Mouse (Mus musculus) kidney, postnatal 25 days (tissue): Measurements from ENCODE around the gene Ttc28.

Source experiments
- DNase-seq, 2 experiments: peaks; one replicate each; pipeline ENCODE4 v3.0.0; 2021; ENCODE audit warnings: mixed read lengths in 2 of 2

Gene Ttc28

DNA sequence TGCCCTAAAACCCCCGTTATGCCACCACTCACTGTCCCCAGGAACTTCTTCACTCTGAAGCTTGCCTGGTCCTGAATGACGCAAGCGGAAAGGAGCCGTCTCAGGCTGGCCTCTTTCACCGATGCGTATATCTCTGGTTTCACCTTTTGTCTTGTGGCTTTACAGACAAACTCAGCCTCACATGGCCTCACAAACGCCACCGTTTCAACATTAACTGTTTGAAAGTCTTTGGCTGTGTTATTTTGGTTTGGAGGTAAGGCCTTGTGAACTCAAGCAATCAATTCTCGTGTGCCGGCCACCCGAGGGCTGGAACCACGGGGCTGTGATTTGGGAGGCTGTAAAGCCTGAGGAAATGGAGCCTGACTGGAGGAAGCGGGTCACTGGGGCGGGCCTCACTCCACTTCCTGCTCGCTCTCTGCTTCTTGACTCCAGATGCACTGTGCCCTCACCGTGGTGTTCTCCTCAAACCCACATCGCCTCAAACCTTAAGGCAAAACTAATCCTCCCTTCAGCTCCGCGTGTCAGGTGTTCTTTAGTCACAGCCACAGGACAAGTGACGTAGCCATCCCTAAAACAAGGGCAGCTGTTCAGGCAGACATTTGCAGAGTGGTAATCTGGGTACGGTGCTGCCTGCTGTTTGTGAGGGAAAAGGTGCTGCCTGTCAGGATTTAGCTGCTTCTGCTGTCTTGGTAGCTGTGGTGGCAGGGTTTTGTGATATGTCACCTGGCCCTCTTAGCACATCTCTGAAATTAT lies 298.9 kb downstream of the Ttc28 start:
- peak; percentile 72 to 79 for DNase-seq

GRCm38 (mm10) chr5:111179651-111180050 lies 300.0 kb downstream of the Ttc28 start:
- DNase-seq: no peak

DNA sequence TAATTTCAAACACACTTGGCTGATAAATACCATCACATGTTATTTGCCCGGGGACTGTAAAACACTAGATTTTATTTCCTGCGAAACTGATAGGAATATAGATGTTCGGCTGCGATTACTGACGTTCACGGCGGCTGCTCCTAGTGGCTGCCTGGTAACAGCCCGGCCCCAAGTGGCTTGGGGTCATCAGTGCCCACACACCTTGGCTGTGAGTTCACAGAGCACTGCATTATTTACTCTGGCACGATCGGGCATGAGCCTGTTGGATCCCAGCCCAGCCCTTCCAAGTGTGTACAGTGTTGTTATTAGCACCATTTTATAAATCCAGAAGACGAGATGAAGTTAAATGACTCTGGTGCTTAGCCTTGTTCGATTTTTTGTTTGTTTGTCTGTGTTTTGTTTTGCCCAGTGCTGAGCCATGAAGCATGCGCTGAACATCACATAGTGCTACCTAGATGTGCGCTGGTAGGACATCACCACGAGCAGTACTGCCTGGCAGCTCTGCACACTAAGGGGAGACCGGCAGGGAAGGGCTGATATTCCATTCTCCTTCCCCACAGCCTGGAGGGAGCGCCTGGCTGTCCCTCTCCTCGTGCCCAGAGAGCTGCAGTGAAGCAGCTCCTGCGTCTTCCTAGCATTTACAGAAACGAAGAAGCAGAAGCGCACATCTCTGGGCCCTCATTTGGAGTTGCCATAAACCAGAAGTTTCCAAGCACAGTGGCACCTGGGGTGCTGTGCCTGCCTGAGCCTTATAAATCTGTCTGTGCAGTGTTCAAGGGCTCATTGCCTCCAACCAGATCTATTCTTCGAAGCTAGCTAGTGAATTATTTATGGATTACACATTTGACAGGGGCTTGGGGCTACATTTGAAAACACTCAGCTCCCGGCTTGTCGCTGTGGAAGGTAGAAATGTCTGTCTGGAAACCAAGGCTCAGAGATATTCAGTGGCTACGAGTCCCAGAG lies 300.8 kb downstream of the Ttc28 start:
- peak in 1 of 2 experiments; percentile 40 for DNase-seq

GRCm38 (mm10) chr5:111181204-111181912 lies 301.8 kb downstream of the Ttc28 start:
- no peak for DNase-seq

- DNase-seq: peak; percentile 37 to 60
Observed at GRCm38 (mm10) chr5:111186600-111186999, 307.0 kb downstream of the Ttc28 start.

- DNase-seq: no peak
Observed at GRCm38 (mm10) chr5:111191972-111192371, 312.4 kb downstream of the Ttc28 start.

DNA sequence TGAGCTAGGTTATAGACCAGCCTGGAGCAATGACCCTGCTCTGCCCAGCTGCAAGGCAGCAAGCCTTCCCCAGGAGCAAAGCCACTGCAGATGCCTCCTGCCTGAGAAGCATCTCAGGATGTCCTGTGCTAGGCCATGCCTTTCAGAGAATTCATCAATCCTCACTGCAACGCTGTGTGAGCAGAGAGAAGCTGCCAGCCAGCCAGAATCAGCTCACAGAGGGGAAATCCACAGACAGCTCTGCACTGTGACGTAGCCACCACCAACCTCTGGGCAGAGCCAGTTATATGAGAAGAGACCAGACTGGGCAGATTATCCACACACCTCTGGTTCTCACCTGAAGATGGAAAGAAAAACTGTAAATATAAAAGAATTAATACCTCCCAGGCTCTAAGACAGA lies 315.2 kb downstream of the Ttc28 start:
- no peak for DNase-seq

- DNase-seq: no peak
Observed at GRCm38 (mm10) chr5:111195488-111196485, 316.2 kb downstream of the Ttc28 start.

DNA sequence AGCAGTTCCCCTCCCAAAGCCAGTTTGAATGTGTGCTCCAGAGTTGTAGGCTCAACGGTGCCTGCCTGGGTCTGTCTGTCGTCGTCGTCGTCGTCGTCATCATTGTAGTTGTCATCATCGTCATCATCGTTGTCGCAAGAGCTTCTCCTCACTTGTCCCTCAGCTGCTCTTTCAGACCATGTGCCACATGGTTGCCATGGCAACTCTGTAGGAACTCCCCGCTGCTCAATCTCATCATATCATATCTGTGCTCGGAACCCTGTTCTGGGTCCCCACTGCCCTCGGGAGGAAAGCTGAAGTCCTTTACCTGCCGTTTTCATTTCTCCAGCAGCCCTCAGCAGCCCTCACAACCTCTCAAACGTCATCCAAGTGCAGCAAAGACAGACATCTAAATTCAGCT lies 318.1 kb downstream of the Ttc28 start:
- DNase-seq: no peak

GRCm38 (mm10) chr5:111200167-111200840 lies 320.7 kb downstream of the Ttc28 start:
- no peak for DNase-seq

GRCm38 (mm10) chr5:111200915-111201610 lies 321.5 kb downstream of the Ttc28 start:
- DNase-seq: peak; percentile 79 to 82

GRCm38 (mm10) chr5:111204221-111204620 lies 324.6 kb downstream of the Ttc28 start:
- DNase-seq: no peak

GRCm38 (mm10) chr5:111204976-111205586 lies 325.5 kb downstream of the Ttc28 start:
- no peak for DNase-seq

DNA sequence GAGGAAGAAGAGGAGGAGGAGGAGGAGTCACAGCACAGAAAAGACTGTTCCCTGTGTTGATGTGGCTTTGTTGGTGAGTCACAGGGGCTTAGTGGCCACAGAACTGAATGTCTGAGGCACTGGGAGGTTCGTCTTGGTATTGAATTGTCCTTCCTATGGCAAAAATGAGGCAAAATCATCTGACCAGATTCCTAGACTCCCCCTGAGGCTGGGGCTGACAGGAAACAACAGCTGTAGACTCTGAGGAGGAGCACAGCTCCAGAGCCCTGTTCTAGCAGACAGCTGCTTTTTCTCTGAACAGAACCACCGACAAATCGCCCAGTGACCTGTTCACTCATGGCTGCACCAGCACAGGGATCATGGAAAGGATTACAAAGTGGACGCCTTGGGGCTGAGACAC lies 326.2 kb downstream of the Ttc28 start:
- DNase-seq: no peak

GRCm38 (mm10) chr5:111207924-111208659 lies 328.5 kb downstream of the Ttc28 start:
- DNase-seq: peak; percentile 63 to 73

DNA sequence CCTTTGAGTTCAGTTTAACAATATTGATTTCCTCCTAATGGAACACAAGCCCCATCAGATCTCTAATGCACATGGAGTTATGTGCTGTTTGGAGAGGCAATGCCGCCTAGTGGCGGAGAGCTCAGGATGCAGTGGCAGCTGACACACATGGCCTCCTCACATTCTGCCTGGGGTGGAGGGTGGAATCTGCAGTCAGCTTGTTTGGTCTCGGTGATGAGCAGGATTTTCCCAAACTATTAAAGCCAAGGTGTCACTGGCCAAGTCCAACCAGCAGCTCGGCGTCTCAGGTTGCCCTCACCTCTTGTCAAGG lies 329.0 kb downstream of the Ttc28 start:
- peak; percentile 73 to 77 for DNase-seq

DNA sequence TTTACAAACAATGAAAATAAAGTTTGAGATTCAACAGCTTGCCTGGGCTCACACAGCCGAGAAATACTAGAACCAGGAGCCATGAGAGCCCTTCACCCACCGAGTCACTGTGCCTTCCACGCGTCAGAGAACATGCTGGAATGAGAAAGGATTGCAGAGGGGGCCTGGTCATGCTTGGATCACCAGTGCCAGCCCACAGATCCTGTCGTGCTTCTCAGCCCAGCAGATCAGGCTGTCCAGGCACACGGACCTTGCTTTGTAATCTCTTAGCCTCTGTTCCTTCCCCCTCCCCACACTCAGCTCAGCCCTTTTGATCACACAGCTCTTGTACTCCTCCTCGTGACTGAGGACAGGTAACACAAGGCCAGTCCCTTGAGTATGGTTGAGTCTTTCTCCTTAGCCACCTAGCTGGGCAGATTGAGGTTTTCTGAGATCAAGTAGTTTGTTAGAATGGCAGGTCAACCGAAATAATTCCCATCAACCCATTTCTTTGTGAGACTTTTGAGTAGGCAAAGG lies 334.4 kb downstream of the Ttc28 start:
- DNase-seq: no peak

GRCm38 (mm10) chr5:111214890-111215289 lies 335.3 kb downstream of the Ttc28 start:
- no peak for DNase-seq

DNA sequence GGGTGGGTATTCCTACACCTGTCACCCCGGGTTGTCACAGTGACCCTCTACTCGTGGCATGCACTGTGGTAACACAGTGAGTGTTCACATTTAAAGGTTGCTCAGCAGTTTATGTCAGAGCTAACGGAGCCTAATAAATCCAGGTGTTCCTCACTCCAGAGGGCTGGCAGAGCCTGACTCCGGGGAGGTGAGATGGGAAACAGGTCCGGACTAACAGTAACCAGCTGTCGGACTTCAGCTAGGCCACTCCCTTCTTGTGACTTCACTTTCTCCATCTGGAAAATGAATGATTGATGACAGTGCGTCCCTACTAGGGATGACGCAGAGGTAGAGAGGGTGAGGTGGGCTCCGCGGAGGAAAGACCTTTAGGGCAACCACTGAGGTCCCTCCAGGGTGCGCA lies 336.1 kb downstream of the Ttc28 start:
- DNase-seq: no peak
